Mouse (Mus musculus) heart, embryonic 12.5 days (tissue): Measurements from ENCODE around the gene Zfp213. TPM values are rescaled to one million over a fixed set of nuclear protein-coding genes. Genes with fewer than 3 reads are reported as not detected.
A peak's percentile ranks its signal among the peaks of the same experiment; 100 is the strongest.
"Not testable (repeated sequence)": the region's sequence is repeated elsewhere in the genome, so short reads cannot be mapped to it uniquely, and the experiment has no call there.

ENCODE experiments used
- ATAC-seq: fragments of 200-750 bp; cut with Nextera tagmentation; 2 replicates; pipeline ENCODE4 v1.8.0; 2017; ENCODE audit warnings: moderate TSS enrichment, moderate library complexity; ENCODE audit not compliant: insufficient number of reproducible peaks, low FRiP score
- H3K27ac ChIP-seq: fragments of 300-500 bp; sonication (generic); 2 replicates; pipeline ENCODE4 v1.5.1; 2016; ENCODE audit warnings: mild to moderate bottlenecking, moderate library complexity; ENCODE audit not compliant: poor library complexity, severe bottlenecking
- H3K27me3 ChIP-seq: fragments of 300-500 bp; sonication (generic); replicated peaks from 2 replicates; pipeline ENCODE4 v1.6.1; 2016; ENCODE audit warnings: mild to moderate bottlenecking, moderate library complexity
- H3K36me3 ChIP-seq: fragments of 300-500 bp; sonication (generic); 2 replicates; pipeline ENCODE4 v1.6.1; 2016; ENCODE audit warnings: mild to moderate bottlenecking, moderate library complexity
- H3K4me1 ChIP-seq: fragments of 300-500 bp; sonication (generic); replicated peaks from 2 replicates; pipeline ENCODE4 v1.6.1; 2016; ENCODE audit warnings: mild to moderate bottlenecking
- H3K4me2 ChIP-seq: fragments of 300-500 bp; sonication (generic); 2 replicates; pipeline ENCODE4 v1.6.1; 2016; ENCODE audit warnings: mild to moderate bottlenecking, moderate library complexity
- H3K4me3 ChIP-seq: fragments of 300-500 bp; sonication (generic); 2 replicates; pipeline ENCODE4 v1.5.1; 2016; ENCODE audit warnings: mild to moderate bottlenecking
- H3K9ac ChIP-seq: fragments of 300-500 bp; sonication (generic); 2 replicates; pipeline ENCODE4 v1.6.1; 2016; ENCODE audit warnings: mild to moderate bottlenecking, moderate library complexity
- H3K9me3 ChIP-seq: fragments of 300-500 bp; sonication (generic); replicated peaks from 2 replicates; pipeline ENCODE4 v1.6.1; 2016; ENCODE audit warnings: mild to moderate bottlenecking, moderate library complexity
- WGBS: fragments of 180-500 bp; shearing (Covaris S2); methylation state at CpG from one replicate; pipeline ENCODE4 v1.1.7; 2016; 5-methylcytosine and 5-hydroxymethylcytosine counted together
- polyA plus RNA-seq: library from polyadenylated mRNA; unstranded; fragments of >200 nt; fragmentation: Nextera tagmentation; extraction: Ambion mirVana; gene quantifications from 2 replicates; pipeline ENCODE4 v1.2.1, GENCODE M21; 2016

Zfp213 gene
- polyA plus RNA-seq, 1 experiment from 2014 or later, result 14.1 TPM

DNA sequence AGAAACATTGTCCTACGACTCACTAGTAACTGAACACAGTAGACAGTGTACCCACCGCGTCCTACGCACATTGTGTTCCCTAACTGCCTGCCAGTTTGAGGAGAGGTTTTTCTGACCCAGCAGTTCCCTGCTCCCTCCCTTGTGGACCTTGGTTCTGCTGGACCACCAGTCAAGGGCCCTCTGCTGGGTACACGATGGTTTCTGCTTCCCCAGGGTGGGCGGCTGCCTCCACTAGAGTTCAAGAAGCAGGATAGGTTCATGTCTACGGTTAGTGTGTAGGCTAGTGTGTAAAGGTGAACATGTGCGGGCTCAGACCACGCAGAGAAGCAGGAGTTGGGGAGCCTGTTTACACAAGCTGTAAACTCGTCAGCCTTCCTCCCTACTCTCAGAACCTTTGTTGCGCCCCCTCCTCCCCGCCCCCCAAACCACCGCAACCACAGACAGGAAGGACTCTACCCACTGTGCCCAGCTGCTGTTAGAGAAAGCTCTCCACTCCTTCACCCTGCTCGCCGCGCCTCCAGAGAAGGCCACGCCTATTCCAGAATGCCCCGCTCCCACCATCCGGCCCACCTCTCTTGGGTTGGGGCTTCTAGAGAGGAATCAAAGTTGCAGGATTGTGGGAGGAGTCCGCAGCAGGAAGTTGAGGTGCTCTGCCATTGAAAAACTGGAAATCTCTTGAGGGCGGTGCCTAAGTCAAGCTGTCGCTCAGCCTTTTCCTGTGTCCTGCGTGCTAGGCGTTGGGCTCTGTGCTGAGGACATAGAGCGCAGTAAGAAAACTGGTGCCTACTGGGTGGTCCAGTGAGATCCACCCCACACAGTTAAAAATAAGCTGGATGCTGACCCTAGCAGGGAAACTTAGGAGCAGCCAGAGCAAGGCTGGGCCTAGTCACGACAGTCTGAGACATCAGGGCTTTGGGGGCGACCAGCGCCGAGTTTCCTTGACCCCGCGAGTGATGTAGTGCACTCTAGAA lies 34.8 kb upstream of the Zfp213 start, which contains the start of gene Zfp13:
Gene Zfp13, minus strand, starts transcription at position 906 of the 971 bp plus-strand sequence.
- 6% methylated on average over 31 of the region's 31 CpGs for WGBS
- no peaks in the 10 kb centered on the region for H3K27me3 ChIP-seq
- peak; percentile 93 for ATAC-seq

DNA sequence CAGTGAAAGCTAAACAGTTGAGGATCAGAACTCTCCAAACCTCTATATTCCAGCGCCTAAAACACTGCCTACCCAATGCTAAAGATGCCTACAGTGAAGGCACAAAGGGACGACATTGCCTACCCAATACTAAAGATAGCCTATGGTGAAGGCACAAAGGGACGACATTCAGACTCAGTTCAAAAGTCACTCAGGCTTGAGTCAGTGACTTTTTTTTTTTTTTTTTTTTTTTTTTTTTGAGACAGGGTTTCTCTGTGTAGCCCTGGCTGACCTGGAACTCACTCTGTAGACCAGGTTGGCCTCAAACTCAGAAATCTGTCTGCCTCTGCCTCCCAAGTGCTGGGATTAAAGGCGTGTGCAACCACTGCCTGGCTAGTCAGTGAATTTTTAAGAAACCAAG lies 31.1 kb upstream of the Zfp213 start:
- not testable (repeated sequence) for H3K27ac ChIP-seq, ATAC-seq, H3K9ac ChIP-seq, H3K9me3 ChIP-seq, H3K4me1 ChIP-seq, H3K4me2 ChIP-seq, H3K27me3 ChIP-seq, H3K4me3 ChIP-seq, H3K36me3 ChIP-seq
- WGBS, result 73% methylated on average over 4 of the region's 4 CpGs

More for the DNA sequence above, 34.8 kb upstream of the Zfp213 start, which contains the start of gene Zfp13:
- no peaks in the 10 kb centered on the region for H3K9me3 ChIP-seq
- peak within 1 kb of the TSS; percentile 85 for H3K4me2 ChIP-seq
- no peaks in the 10 kb centered on the region for H3K36me3 ChIP-seq
- H3K9ac ChIP-seq, result peak within 1 kb of the TSS; percentile 77
- peak within 1 kb of the TSS; percentile 89 for H3K27ac ChIP-seq
- peaks cover 9% of the 10 kb centered on the region; the same call in 1 of the 2 replicates for H3K4me1 ChIP-seq
- peak within 1 kb of the TSS; percentile 58 for H3K4me3 ChIP-seq

DNA sequence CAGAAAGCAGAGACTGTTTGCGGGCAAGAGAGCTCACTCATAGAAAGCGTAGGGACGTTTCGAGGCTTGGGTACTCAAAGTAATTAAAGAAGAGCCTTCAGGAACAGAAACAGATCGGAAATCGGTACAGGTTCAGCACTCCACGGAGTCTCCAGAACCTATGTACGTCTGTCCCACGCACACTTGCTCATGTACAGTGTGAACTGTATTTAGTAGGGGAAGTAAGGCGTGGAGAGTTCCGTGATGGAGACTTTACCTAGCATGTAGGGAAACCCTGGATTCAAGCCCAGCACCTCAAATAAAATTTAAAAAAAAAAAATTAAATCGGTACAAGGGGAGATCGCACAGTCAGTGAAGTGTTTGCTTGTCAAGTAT lies 28.9 kb upstream of the Zfp213 start:
- H3K9me3 ChIP-seq, result no peaks in the 10 kb centered on the region
- H3K36me3 ChIP-seq, result no peaks in the 10 kb centered on the region
- WGBS, result 14% methylated on average over 13 of the region's 13 CpGs
- no peaks in the 10 kb centered on the region for H3K27me3 ChIP-seq
- 0 out of 2 replicates have a peak overlapping the region, but pooled peaks have one; percentile 23 for H3K27ac ChIP-seq
- peak; percentile 47 for ATAC-seq
- H3K4me2 ChIP-seq, result peak overlapping the region; percentile 79
- H3K4me1 ChIP-seq, result no peaks in the 10 kb centered on the region
- H3K9ac ChIP-seq, result peak overlapping the region; percentile 61
- H3K4me3 ChIP-seq, result peak overlapping the region; percentile 52

DNA sequence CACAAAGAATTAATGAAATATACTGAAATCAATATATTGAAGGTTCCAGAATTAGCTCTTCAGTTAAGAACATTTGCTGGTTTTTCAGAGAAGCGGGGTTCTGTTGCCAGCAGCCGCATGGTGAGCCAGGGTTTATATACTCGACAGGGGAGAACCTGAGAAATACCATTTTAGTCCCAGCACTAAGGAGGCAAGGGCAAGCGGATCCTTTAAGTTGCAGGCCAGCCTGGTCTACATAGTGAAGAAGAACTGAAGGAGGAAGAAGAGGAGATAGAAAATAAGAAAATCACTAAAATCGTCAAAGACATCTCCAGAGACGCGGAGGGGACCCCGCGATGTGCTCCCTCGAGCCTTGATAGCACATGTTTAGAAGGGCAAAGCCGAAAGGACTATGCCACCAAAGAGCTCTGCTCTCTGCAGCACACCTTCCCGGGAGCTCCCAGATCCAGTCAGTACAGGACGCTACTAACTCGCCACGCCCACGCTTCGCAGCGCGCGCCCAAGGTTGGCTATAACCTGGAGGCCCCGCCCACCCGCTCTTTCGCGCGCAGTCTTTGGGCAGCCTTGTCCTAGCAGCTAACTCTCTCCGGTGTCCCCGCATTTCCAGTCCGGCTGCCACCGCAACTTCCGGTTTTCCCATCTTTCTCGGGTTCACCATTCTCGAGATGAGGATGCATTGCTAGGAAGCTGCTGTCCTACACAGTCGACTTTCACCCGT lies 28.3 kb upstream of the Zfp213 start:
- ATAC-seq, result peak; percentile 97
- Histone ChIP-seq H3K4me2 (peak overlapping the region; percentile 79), H3K27ac (0 out of 2 replicates have a peak overlapping the region, but pooled peaks have one; percentile 23), H3K27me3 (no peaks in the 10 kb centered on the region), H3K4me1 (no peaks in the 10 kb centered on the region), H3K4me3 (peak overlapping the region; percentile 52), H3K9ac (peak overlapping the region; percentile 67), H3K9me3 (no peaks in the 10 kb centered on the region), H3K36me3 (no peaks in the 10 kb centered on the region)
- 7% methylated on average over 34 of the region's 34 CpGs for WGBS

DNA sequence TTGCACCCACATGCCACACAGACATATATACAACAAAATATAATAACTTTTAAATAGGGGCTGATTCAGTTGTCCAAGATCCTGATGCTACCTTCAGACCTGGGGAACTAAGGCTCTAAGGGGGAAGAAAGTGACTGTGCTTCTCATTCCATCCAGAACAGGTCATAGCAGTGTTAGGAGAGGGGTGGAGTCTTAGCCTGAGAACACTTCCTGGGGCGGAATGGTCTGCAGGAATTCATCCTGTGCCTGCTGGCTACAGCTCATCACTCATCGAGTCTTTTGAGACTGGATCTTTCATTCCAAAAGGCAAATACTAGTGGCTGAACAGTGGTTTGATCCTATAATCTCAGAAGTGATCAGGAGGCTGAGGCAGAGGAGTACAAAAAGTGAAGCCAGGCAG lies 23.2 kb upstream of the Zfp213 start:
- no peaks in the 10 kb centered on the region for H3K9me3 ChIP-seq
- H3K36me3 ChIP-seq, result peaks cover 10% of the 10 kb centered on the region
- 47% methylated on average over 2 of the region's 2 CpGs for WGBS
- H3K4me1 ChIP-seq, result peaks cover 20% of the 10 kb centered on the region
- H3K4me3 ChIP-seq, result no peak overlapping the region
- no peak overlapping the region for H3K4me2 ChIP-seq
- no peak overlapping the region for H3K9ac ChIP-seq
- no peaks in the 10 kb centered on the region for H3K27me3 ChIP-seq
- no peak for ATAC-seq
- no peak overlapping the region for H3K27ac ChIP-seq

DNA sequence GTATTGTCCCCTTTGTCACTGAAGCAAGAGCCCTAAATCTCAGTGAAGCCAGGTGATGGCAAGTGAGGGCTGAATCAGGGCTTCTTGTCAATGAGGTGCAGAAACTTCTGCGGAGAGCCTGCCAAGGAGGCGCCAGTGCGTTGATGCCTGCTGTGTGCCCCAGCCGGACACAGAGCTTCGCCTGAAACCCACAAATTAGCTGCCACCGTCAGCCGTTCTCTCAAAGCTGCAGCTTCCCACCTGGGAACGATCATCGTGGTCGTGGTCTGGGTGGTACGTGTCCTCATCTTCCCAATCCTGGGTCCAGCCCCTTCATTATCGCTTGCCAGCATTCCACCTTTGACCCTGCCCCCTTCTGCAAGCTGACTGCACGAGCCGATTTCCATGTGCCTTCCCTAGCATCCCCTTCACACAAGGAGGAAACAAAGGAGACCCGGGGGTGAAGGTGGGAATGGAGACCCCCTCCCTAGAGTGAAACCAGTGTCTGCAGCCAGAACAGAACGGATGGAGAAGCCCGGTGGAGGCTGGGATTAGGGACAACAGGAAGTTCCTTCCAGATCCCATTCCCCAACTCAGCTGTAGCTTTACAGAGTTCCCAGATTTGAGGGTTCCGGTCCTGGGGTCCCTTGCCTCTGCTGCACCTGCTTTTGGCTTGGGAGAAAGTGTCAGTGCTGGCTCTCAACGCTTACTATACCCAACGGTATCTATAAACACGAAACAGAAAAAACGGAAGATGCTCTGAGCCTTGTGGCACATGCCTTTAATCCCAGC lies 21.9 kb upstream of the Zfp213 start:
- WGBS, result 1% methylated on average over 22 of the region's 22 CpGs
- Histone ChIP-seq H3K27ac (0 out of 2 replicates have a peak overlapping the region, but pooled peaks have one; percentile 16), H3K4me3 (peak overlapping the region; percentile 76)

DNA sequence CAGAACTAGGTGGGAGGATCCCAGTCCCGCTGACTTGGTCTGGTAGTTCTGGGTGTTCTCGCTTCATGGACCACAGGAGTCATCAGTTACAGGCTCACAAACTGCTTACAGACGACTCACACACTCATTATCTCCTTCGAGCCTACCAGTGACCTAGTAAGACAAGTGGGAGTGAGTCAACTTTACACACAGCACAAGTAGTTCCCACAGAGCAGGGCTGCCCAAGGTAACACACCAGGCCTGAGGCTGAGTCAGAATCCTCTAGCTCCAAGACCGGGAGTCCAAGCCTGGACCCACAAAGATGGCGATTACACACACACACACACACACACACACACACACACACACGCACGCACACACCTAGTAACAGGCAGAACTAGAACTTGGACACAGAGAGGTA lies 20.7 kb upstream of the Zfp213 start:
- peaks cover 20% of the 10 kb centered on the region for H3K4me1 ChIP-seq
- no peak for ATAC-seq
- H3K36me3 ChIP-seq, result peaks cover 24% of the 10 kb centered on the region
- peak overlapping the region; percentile 96 for H3K4me2 ChIP-seq
- peak overlapping the region; percentile 76 for H3K4me3 ChIP-seq
- H3K27ac ChIP-seq, result no peak overlapping the region
- WGBS, result 77% methylated on average over 8 of the region's 8 CpGs
- H3K27me3 ChIP-seq, result no peaks in the 10 kb centered on the region
- no peaks in the 10 kb centered on the region for H3K9me3 ChIP-seq
- peak overlapping the region; percentile 84 for H3K9ac ChIP-seq

More for the DNA sequence above, 21.9 kb upstream of the Zfp213 start:
- H3K36me3 ChIP-seq, result peaks cover 13% of the 10 kb centered on the region
- no peaks in the 10 kb centered on the region for H3K9me3 ChIP-seq
- H3K4me2 ChIP-seq, result peak overlapping the region; percentile 96
- H3K27me3 ChIP-seq, result no peaks in the 10 kb centered on the region
- H3K4me1 ChIP-seq, result peaks cover 20% of the 10 kb centered on the region
- ATAC-seq, result peak; percentile 81
- H3K9ac ChIP-seq, result peak overlapping the region; percentile 84

DNA sequence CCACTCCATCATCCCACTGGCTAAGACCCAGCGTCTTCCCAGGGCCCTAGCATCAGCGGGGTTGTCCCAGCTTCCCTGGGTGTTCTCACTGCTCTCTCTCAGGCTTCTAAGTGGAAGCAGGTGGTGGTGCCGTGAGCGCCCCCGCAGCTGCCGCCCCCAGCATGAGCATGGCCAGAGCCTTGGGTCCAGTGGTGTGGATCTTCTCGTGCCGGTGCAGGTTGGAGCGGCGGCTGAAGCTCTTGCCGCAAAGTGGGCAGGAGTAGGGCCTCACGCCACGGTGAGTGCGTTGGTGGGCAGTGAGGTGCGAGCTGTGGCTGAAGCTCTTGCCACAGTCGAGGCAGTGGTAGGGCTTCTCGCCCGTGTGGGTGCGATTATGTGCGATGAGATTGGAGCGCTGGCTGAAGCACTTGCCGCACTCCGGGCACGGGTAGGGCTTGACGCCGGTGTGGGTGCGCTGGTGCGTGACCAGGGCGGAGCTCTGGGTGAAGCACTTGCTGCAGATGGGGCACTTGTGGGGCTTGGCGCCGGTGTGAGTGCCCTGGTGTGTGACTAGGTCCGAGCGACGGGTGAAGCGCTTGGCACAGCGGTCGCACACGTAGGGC lies 12.0 kb upstream of the Zfp213 start:
- ATAC-seq, result no peak; the same call in 1 of the 2 replicates
- H3K4me1 ChIP-seq, result no peaks in the 10 kb centered on the region
- H3K4me2 ChIP-seq, result no peak overlapping the region
- WGBS, result 93% methylated on average over 38 of the region's 38 CpGs
- H3K27me3 ChIP-seq, result no peaks in the 10 kb centered on the region
- no peak overlapping the region for H3K27ac ChIP-seq
- peaks cover 82% of the 10 kb centered on the region for H3K36me3 ChIP-seq
- no peak overlapping the region for H3K4me3 ChIP-seq
- no peak overlapping the region for H3K9ac ChIP-seq
- peaks cover 22% of the 10 kb centered on the region; the same call in 1 of the 2 replicates for H3K9me3 ChIP-seq

DNA sequence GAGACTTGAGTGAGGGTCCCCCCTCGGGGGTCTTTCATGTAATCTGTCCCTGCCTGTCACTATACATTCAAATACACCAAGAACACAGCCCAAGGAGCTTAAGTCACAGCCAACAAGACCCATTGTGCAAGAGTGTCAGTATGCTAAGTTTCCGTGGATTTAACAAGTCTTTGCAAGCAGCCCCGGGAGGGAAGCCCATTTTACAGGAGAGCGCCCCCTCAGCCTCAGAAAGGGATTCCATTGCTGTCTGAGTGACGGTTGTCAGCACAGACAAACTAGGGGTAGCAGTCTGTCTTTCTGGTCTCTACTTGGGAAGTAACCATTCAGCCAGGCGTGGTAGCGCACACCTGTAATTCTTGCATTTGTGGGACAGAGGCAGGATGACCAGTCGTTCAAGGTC lies 10.1 kb upstream of the Zfp213 start:
- WGBS, result 86% methylated on average over 8 of the region's 8 CpGs
- no peak for ATAC-seq
- H3K27me3 ChIP-seq, result no peaks in the 10 kb centered on the region
- no peaks in the 10 kb centered on the region for H3K4me1 ChIP-seq
- no peak overlapping the region for H3K27ac ChIP-seq
- H3K9ac ChIP-seq, result no peak overlapping the region
- peaks cover 63% of the 10 kb centered on the region for H3K36me3 ChIP-seq
- no peak overlapping the region for H3K4me2 ChIP-seq
- H3K4me3 ChIP-seq, result no peak overlapping the region
- peaks cover 22% of the 10 kb centered on the region; the same call in 1 of the 2 replicates for H3K9me3 ChIP-seq

DNA sequence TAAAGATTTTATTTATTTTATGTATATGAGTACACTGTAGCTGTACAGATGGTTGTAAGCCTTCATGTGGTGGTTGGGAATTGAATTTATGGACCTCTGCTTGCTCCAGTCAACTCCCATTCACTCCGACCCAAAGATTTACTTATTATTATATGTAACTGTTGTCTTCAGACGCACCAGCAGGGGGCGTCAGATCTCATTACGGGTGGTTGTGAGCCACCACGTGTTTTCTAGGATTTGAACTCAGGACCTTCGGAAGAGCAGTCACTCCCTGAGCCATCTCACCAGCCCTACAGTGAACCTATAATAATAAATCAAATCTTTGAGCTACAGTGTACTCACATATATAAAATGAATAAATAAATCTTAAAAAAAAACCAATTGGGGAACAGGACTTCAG lies 8.0 kb upstream of the Zfp213 start:
- 70% methylated on average over 6 of the region's 6 CpGs for WGBS
- Histone ChIP-seq H3K27me3 (no peaks in the 10 kb centered on the region), H3K36me3 (peaks cover 45% of the 10 kb centered on the region), H3K4me2 (no peak overlapping the region), H3K4me1 (no peaks in the 10 kb centered on the region), H3K27ac (no peak overlapping the region), H3K9ac (no peak overlapping the region), H3K9me3 (peaks cover 20% of the 10 kb centered on the region; the same call in 1 of the 2 replicates), H3K4me3 (no peak overlapping the region)
- ATAC-seq, result no peak
